Mouse (Mus musculus) hindbrain, embryonic 11.5 days (tissue): Measurements from ENCODE around the gene Rgs6. TPM values are rescaled to one million over a fixed set of nuclear protein-coding genes. Genes with fewer than 3 reads are reported as not detected.

Experiments
- ATAC-seq: fragments of 200-750 bp; cut with Nextera tagmentation; 2 replicates; pipeline ENCODE4 v1.8.0; 2017; ENCODE audit warnings: mild to moderate bottlenecking, moderate TSS enrichment, moderate library complexity; ENCODE audit not compliant: low FRiP score
- DNase-seq: peaks from one replicate; pipeline ENCODE4 v3.0.0-alpha.2; 2015; ENCODE audit warnings: low spot score
- H3K27ac ChIP-seq: fragments of 300-500 bp; sonication (generic); 2 replicates; pipeline ENCODE4 v1.5.1; 2014; ENCODE audit warnings: mild to moderate bottlenecking, low read depth, low read length
- H3K27me3 ChIP-seq: fragments of 300-500 bp; sonication (generic); 2 replicates; pipeline ENCODE4 v1.6.1; 2014; ENCODE audit warnings: mild to moderate bottlenecking, low read length, moderate library complexity, mixed read lengths; ENCODE audit not compliant: control insufficient read depth, insufficient read depth
- H3K36me3 ChIP-seq: fragments of 300-500 bp; sonication (generic); 2 replicates; pipeline ENCODE4 v1.6.1; 2014; ENCODE audit warnings: mild to moderate bottlenecking, low read length, moderate library complexity, mixed read lengths; ENCODE audit not compliant: control insufficient read depth, insufficient read depth
- H3K4me1 ChIP-seq: fragments of 300-500 bp; sonication (generic); replicated peaks from 2 replicates; pipeline ENCODE4 v1.6.1; 2014; ENCODE audit warnings: low read length, mixed read lengths; ENCODE audit not compliant: control insufficient read depth, insufficient read depth
- H3K4me2 ChIP-seq: fragments of 300-500 bp; sonication (generic); replicated peaks from 2 replicates; pipeline ENCODE4 v1.6.1; 2014; ENCODE audit warnings: mild to moderate bottlenecking, low read depth, low read length
- H3K4me3 ChIP-seq: fragments of 300-500 bp; sonication (generic); 2 replicates; pipeline ENCODE4 v1.5.1; 2014; ENCODE audit warnings: low read depth, low read length
- H3K9ac ChIP-seq: fragments of 300-500 bp; sonication (generic); 2 replicates; pipeline ENCODE4 v1.6.1; 2014; ENCODE audit warnings: low read depth, low read length
- H3K9me3 ChIP-seq: fragments of 300-500 bp; sonication (generic); 2 replicates; pipeline ENCODE4 v1.6.1; 2016; ENCODE audit warnings: low read length; ENCODE audit not compliant: control insufficient read depth
- WGBS: fragments of 180-500 bp; shearing (Covaris S2); extraction: QIAGEN DNeasy Blood & Tissue Kit; methylation state at CpG from one replicate; pipeline ENCODE4 v1.1.7; 2014; 5-methylcytosine and 5-hydroxymethylcytosine counted together
- polyA plus RNA-seq: library from polyadenylated mRNA; unstranded; fragments of >200 nt; fragmentation: Nextera tagmentation; extraction: Ambion mirVana; gene quantifications from 2 replicates; pipeline ENCODE4 v1.2.1, GENCODE M21; 2014

Gene Rgs6
- polyA plus RNA-seq, 1 experiment from 2014 or later, result 0.22 TPM

DNA sequence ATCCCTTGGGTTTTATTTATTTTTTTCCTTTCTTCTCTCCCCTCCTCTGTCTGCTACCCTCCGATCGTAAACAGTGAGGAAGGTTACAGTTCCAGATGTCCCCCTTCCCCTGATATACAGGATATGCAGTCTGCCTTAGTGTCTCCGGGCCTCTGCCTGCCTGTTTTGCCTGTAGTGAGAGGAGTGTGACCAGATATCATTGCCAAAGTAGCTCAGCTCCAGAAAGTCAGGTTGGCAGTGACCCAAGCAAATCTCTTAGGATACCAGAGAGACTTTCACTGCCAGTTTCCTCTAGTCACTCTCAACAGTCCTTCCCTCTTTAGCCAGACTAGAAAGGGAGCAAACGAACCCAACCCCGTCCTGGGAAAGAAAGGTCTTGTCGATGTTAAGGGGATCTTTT lies 545.7 kb downstream of the Rgs6 start:
- Histone ChIP-seq H3K4me1 (no peaks in the 10 kb centered on the region), H3K36me3 (no peaks in the 10 kb centered on the region), H3K4me3 (no peak overlapping the region), H3K9ac (no peak overlapping the region), H3K9me3 (no peaks in the 10 kb centered on the region), H3K27ac (no peak overlapping the region), H3K27me3 (no peaks in the 10 kb centered on the region), H3K4me2 (no peak overlapping the region)
- DNase-seq, result no peak
- ATAC-seq, result no peak
- 90% methylated on average over 6 of the region's 6 CpGs for WGBS

DNA sequence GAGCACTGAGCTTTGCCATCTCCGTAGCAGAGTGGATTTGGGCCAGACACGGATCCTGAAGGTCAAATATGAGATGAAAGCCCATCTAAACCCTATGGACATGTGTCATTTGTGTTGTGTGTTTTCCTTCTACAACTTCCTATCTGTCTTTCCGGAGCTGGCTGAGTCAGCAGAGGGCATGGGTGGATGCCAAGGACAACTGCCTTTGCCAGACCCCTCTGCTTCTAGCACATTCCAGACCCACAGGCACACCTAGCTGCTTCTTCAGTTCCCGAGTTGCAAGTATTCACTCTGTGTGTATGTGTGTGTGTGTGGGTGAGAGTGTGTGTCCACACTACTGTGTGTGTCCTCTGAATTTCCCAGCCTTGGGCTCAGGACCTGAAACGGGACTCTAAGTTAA lies 547.9 kb downstream of the Rgs6 start:
- Histone ChIP-seq H3K36me3 (no peaks in the 10 kb centered on the region), H3K27me3 (no peaks in the 10 kb centered on the region), H3K9ac (no peak overlapping the region), H3K4me1 (no peaks in the 10 kb centered on the region), H3K4me2 (no peak overlapping the region), H3K9me3 (no peaks in the 10 kb centered on the region), H3K27ac (no peak overlapping the region), H3K4me3 (no peak overlapping the region)
- 90% methylated on average over 5 of the region's 5 CpGs for WGBS
- no peak for ATAC-seq
- DNase-seq, result no peak

DNA sequence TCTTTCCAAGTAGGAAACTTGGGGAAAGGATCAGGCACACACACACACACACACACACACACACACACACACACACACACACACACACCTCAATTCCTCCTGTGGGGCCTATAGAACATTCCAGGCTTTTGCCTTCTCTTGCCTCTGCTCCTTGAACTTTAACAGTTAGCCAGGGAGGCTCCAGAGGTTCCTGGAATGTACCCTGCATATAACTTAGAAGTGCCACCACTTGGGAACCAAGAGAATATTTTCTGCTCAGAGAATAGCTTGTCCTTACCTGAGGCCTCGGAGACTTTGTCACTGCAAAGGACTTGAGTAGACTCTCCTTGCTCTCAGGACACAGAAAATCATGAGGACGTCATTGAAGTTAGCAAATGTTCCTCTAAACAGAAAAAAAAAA lies 548.4 kb downstream of the Rgs6 start:
- Histone ChIP-seq H3K4me2 (no peak overlapping the region), H3K4me1 (no peaks in the 10 kb centered on the region), H3K27ac (no peak overlapping the region), H3K4me3 (no peak overlapping the region), H3K27me3 (no peaks in the 10 kb centered on the region), H3K9ac (no peak overlapping the region), H3K36me3 (no peaks in the 10 kb centered on the region), H3K9me3 (no peaks in the 10 kb centered on the region)
- ATAC-seq (no peak), DNase-seq (no peak)
- WGBS, result 92% methylated on average over 2 of the region's 2 CpGs

DNA sequence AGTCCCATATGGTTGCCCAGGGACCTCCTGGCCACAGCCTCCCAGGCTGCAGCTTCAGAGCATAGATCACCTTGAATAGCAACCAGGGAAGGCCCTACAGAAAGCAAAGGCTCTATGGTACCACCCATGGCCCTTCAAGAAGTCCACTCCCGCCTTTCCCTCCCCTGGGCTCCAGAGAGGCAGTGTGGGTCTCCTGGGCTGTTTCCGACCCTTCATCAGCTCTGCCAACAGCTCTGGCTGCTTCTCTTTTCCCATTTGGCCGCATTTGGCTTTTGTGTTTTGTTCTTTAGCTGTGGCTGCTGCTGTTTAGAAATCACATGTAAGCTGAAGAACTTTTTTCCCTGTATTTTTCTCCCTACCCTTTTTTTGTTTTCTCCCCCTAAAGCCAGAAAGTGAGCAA lies 548.9 kb downstream of the Rgs6 start:
- no peaks in the 10 kb centered on the region for H3K4me1 ChIP-seq
- 71% methylated on average over 3 of the region's 3 CpGs for WGBS
- ATAC-seq (no peak), DNase-seq (no peak)
- H3K9me3 ChIP-seq, result no peaks in the 10 kb centered on the region
- H3K27ac ChIP-seq, result no peak overlapping the region
- no peaks in the 10 kb centered on the region for H3K27me3 ChIP-seq
- H3K9ac ChIP-seq, result no peak overlapping the region
- H3K4me2 ChIP-seq, result no peak overlapping the region
- no peak overlapping the region for H3K4me3 ChIP-seq
- no peaks in the 10 kb centered on the region for H3K36me3 ChIP-seq

- 67% methylated on average over 2 of the region's 2 CpGs for WGBS
- no peak for DNase-seq
- no peaks in the 10 kb centered on the region for H3K9me3 ChIP-seq
Measured at GRCm38 (mm10) chr12:83141164-83141563, 553.1 kb downstream of the Rgs6 start.

GRCm38 (mm10) chr12:83142507-83142906 lies 554.4 kb downstream of the Rgs6 start:
- WGBS, result 48% methylated on average over 2 of the region's 2 CpGs
- ATAC-seq (no peak), DNase-seq (no peak)
- no peaks in the 10 kb centered on the region for H3K27me3 ChIP-seq
- H3K4me3 ChIP-seq, result no peak overlapping the region
- H3K36me3 ChIP-seq, result no peaks in the 10 kb centered on the region
- no peak overlapping the region for H3K4me2 ChIP-seq
- H3K27ac ChIP-seq, result no peak overlapping the region
- no peaks in the 10 kb centered on the region for H3K4me1 ChIP-seq
- H3K9me3 ChIP-seq, result no peaks in the 10 kb centered on the region
- H3K9ac ChIP-seq, result no peak overlapping the region

More at GRCm38 (mm10) chr12:83141164-83141563, 553.1 kb downstream of the Rgs6 start:
- Histone ChIP-seq H3K4me2 (no peak overlapping the region), H3K36me3 (no peaks in the 10 kb centered on the region), H3K4me3 (no peak overlapping the region), H3K9ac (no peak overlapping the region), H3K27me3 (no peaks in the 10 kb centered on the region), H3K4me1 (no peaks in the 10 kb centered on the region), H3K27ac (no peak overlapping the region)
- no peak for ATAC-seq

GRCm38 (mm10) chr12:83143071-83143470 lies 555.0 kb downstream of the Rgs6 start:
- ATAC-seq, result no peak
- 60% methylated on average over 3 of the region's 3 CpGs for WGBS

DNA sequence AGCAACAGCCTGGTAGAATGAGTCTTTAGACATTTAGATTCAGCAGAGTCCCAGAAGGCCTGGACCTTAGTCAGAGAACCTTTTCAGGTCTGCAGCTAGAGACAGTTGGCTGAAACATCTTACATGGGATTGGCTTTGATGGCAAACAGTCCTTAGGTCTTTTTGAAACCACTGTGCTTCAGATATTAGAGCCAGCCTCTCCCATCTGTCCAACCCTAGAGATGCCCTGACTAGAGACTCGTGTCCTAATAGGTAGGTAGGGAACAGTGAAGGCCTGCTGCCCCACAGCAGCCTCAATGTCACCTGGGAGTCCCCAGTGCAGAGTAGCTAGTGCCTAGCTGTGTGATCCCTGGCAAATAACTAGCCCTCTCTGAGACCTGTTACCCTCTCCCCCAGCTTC lies 555.5 kb downstream of the Rgs6 start:
- Histone ChIP-seq H3K4me2 (no peak overlapping the region), H3K27me3 (no peaks in the 10 kb centered on the region), H3K9me3 (no peaks in the 10 kb centered on the region), H3K36me3 (no peaks in the 10 kb centered on the region), H3K4me1 (no peaks in the 10 kb centered on the region), H3K9ac (no peak overlapping the region), H3K27ac (no peak overlapping the region), H3K4me3 (no peak overlapping the region)
- DNase-seq (no peak), ATAC-seq (no peak)
- WGBS, result 86% methylated on average over 1 of the region's 1 CpGs

More at GRCm38 (mm10) chr12:83143071-83143470, 555.0 kb downstream of the Rgs6 start:
- no peaks in the 10 kb centered on the region for H3K9me3 ChIP-seq
- no peak overlapping the region for H3K4me3 ChIP-seq
- no peak for DNase-seq
- H3K9ac ChIP-seq, result no peak overlapping the region
- H3K27ac ChIP-seq, result no peak overlapping the region
- H3K4me2 ChIP-seq, result no peak overlapping the region
- no peaks in the 10 kb centered on the region for H3K27me3 ChIP-seq
- H3K36me3 ChIP-seq, result no peaks in the 10 kb centered on the region
- no peaks in the 10 kb centered on the region for H3K4me1 ChIP-seq

- no peaks in the 10 kb centered on the region for H3K36me3 ChIP-seq
- DNase-seq, result no peak
- ATAC-seq, result no peak
- H3K4me1 ChIP-seq, result no peaks in the 10 kb centered on the region
- no peaks in the 10 kb centered on the region for H3K27me3 ChIP-seq
- H3K27ac ChIP-seq, result no peak overlapping the region
- H3K4me3 ChIP-seq, result no peak overlapping the region
- no peak overlapping the region for H3K4me2 ChIP-seq
- H3K9me3 ChIP-seq, result no peaks in the 10 kb centered on the region
- WGBS, result 87% methylated on average over 3 of the region's 3 CpGs
- no peak overlapping the region for H3K9ac ChIP-seq
Measured at GRCm38 (mm10) chr12:83145074-83145473, 557.0 kb downstream of the Rgs6 start.
